Mouse (Mus musculus) brain, embryonic 14.5 days (tissue): ENCODE measurements around the gene Cyp26b1. TPM values are rescaled to one million over a fixed set of nuclear protein-coding genes. Genes with fewer than 3 reads are reported as not detected.
A peak's percentile ranks its signal among the peaks of the same experiment; 100 is the strongest.

Source experiments
- DNase-seq: peaks from one replicate; pipeline ENCODE4 v3.0.0-alpha.2; 2011; ENCODE audit warnings: low read depth
- CTCF ChIP-seq: fragments of 200-500 bp; IDR thresholded peaks from 2 replicates; pipeline ENCODE4 v1.5.1; 2012; ENCODE audit warnings: inconsistent platforms, mild to moderate bottlenecking, moderate library complexity, borderline replicate concordance; ENCODE audit not compliant: insufficient read depth, insufficient read length; ENCODE audit errors: extremely low read depth
- POLR2A ChIP-seq: fragments of 200-500 bp; IDR thresholded peaks from 2 replicates; pipeline ENCODE4 v1.6.1; 2012; ENCODE audit warnings: mild to moderate bottlenecking, inconsistent platforms, borderline replicate concordance; ENCODE audit not compliant: poor library complexity, insufficient read depth, insufficient read length, severe bottlenecking; ENCODE audit errors: extremely low read depth
- polyA plus RNA-seq: library from polyadenylated mRNA; depleted of rRNA; stranded (reverse); fragments of >200 nt; gene quantifications from 2 replicates; pipeline ENCODE4 v1.2.3, GENCODE M21; 2012

The Cyp26b1 gene
- polyA plus RNA-seq, 1 experiment = 56.1 TPM

- DNase-seq = no peak
- TF ChIP-seq CTCF (no peak), POLR2A (no peak)
Observed at GRCm38 (mm10) chr6:84569590-84569989, 24.1 kb downstream of the Cyp26b1 start.

- TF ChIP-seq CTCF (no peak), POLR2A (no peak)
- no peak for DNase-seq
Observed at GRCm38 (mm10) chr6:84568880-84569279, 24.8 kb downstream of the Cyp26b1 start.

DNA sequence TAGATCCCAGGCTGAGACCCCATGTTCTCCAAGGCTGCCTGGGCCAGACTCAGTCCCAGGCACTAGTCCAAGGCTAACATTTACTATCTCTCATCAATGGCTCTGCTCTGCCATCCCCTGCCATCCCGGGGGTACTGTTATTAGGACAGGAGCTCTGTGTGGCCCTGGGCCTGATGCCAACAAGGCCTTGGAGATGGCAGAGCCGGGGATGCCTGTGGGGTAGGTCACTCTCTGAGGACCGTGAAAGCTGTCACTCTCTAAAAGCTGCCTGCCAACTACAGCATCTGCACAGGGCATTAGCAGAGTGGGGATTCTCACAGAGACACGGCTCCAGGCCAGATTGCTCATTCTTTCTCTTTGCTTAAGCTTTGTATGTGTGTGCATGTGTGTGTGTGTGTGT lies 26.0 kb downstream of the Cyp26b1 start:
- TF ChIP-seq CTCF = no peak

DNA sequence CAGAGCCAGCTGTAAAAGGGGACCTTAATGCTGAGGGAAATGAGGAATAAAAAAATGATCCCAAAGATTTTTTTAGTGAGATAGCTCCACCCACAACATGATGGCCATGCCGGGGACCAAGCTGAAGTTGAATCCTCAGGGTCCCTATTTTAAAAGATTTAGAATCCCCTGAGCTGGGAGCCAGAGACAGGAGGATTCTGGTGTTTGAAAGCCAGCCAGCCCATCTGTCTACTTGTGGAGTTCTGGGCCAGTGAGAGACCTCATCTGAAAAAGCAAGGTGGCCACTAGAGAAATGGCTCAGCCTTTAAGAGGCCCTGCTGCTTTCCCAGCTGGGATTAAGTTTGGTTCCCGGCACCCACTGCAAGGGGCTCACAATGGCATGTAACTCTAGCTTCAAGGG lies 26.9 kb downstream of the Cyp26b1 start:
- DNase-seq = peak; percentile 25
- no peak for TF ChIP-seq POLR2A
- no peak for TF ChIP-seq CTCF

More for the DNA sequence above, 26.0 kb downstream of the Cyp26b1 start:
- peak; percentile 70 for DNase-seq

- DNase-seq = no peak
Observed at GRCm38 (mm10) chr6:84565245-84565644, 28.5 kb downstream of the Cyp26b1 start.

GRCm38 (mm10) chr6:84562948-84563347 lies 30.8 kb downstream of the Cyp26b1 start:
- TF ChIP-seq POLR2A (no peak), CTCF (no peak)
- DNase-seq = no peak

More at GRCm38 (mm10) chr6:84565245-84565644, 28.5 kb downstream of the Cyp26b1 start:
- no peak for TF ChIP-seq CTCF
- no peak for TF ChIP-seq POLR2A

DNA sequence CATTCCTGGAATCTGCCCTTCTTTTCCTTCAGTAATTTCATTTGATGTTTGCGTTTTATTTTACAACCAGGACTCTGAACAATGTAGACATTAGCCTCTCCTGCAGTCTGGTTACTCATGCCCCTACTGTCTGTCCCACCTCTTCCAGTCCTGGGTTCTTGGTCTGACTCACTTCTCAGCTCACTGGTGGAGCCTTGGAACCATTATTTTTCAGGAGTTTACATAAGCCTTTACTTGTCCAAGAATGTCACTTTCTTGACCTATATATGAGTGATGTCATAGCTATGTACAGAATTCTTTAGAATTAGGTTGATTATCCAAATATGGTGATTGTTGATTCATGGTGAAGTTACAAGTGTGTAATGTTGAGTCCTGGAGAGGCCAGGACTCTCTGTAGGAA lies 32.5 kb downstream of the Cyp26b1 start:
- DNase-seq = no peak
- TF ChIP-seq CTCF (no peak), POLR2A (no peak)

- TF ChIP-seq CTCF (no peak), POLR2A (no peak)
- no peak for DNase-seq
Observed at GRCm38 (mm10) chr6:84549852-84550437, 43.8 kb downstream of the Cyp26b1 start.

DNA sequence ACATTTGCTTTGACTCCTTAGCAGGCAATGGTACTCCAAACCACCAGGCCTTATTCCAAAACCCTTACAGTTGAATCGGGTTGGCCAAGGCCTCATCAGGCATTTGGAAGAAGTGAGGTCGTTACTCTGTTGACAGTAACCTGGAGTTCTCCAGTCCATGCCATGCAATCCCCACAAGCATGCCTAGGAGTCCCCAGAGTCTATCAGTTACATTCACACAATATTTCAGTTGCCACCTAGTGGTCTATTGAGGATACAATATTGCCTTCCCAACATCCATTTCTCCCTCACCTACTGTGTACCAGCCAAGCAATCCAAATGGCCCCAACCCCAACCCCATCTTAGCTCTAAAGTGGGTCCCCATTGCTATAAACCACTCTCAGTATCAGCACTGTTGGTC lies 48.3 kb downstream of the Cyp26b1 start:
- no peak for TF ChIP-seq POLR2A
- no peak for TF ChIP-seq CTCF
- no peak for DNase-seq

DNA sequence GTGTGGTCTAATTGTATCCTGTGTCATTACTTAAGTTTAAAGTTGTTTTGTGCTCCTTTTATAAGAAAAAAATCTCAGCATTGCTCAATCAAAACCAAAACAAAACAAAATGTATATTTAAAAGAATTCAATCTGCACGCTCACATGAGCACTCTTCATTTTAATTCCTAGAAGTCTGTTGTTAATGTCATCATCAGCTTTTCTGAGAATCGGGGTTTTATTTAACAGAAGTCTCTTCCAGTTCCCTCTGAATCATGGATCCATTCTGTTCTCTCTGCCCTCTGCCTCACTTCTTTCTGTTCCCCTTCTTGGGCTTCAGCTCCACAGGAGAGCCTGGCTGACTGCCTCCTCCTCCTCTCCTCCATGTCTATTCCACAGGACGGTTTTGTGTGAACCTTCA lies 49.3 kb downstream of the Cyp26b1 start:
- TF ChIP-seq POLR2A = no peak
- no peak for TF ChIP-seq CTCF
- DNase-seq = no peak

- DNase-seq = no peak
- TF ChIP-seq CTCF (no peak), POLR2A (no peak)
Observed at GRCm38 (mm10) chr6:84543516-84543915, 50.2 kb downstream of the Cyp26b1 start.

- DNase-seq = no peak
- no peak for TF ChIP-seq CTCF
- no peak for TF ChIP-seq POLR2A
Observed at GRCm38 (mm10) chr6:84539924-84540323, 53.8 kb downstream of the Cyp26b1 start.
